Mouse (Mus musculus): ENCODE results near the gene Mfsd9. TPM values are rescaled to one million over a fixed set of nuclear protein-coding genes. Genes with fewer than 3 reads are reported as not detected.

The Mfsd9 gene
- total RNA-seq, 2 experiments from 2014 or later = 0.33 to 0.59 TPM

- no peak for DNase-seq
- intact Hi-C loops (cut with DNase I; ENCODE audit: low total_unique reads) = no loop called here
Measured at GRCm38 (mm10) chr1:40728636-40729035, 61.9 kb downstream of the Mfsd9 start.

GRCm38 (mm10) chr1:40727404-40727803 lies 63.1 kb downstream of the Mfsd9 start:
- intact Hi-C loops (cut with DNase I; ENCODE audit: low total_unique reads) = no loop called here
- no peak for DNase-seq

- intact Hi-C loops (cut with DNase I; ENCODE audit: low total_unique reads) = no loop called here
- DNase-seq = no peak
Measured at GRCm38 (mm10) chr1:40726051-40726450, 64.4 kb downstream of the Mfsd9 start.

Other genes starting within 250 kb of the Mfsd9 start
- under 1 TPM; 0.11 to 0.21 TPM for gene Slc9a4, start 210.6 kb downstream of the Mfsd9 start, total RNA-seq (2021)
- gene Slc9a2, start 110.1 kb downstream of the Mfsd9 start, total RNA-seq (2021) = 10 to 100 TPM; 19.5 to 20.8 TPM
- gene Tmem182, start 14.9 kb upstream of the Mfsd9 start, total RNA-seq (2021) = 100 to 1,000 TPM; 181 to 201 TPM

Measured in gastrocnemius, postnatal 14 days (tissue).